Mouse (Mus musculus): ENCODE measurements at regions not wholly inside any gene's neighbourhood (a gene's known extent, or its start where the extent isn't known, plus 50 kb on each side); places are given as distances from the start of the nearest gene placed in this dataset.

DNA sequence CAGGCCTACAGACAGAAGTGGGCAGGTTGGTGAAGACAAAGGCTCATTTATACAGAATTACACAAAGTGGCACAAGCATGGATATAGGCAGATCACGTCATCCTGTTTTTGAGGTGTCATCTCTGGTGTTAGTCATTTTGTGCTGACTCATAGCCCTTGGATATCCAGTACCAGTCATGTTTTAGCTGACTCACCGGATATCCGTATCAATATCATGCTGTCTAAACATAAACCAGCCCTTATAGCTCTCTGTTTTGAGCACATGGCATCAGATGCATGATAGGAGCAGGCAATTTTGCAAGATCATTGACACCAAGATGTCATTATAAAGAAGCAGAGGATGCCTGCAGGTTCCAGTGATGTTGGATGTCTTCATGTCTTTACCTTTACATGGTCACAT lies 97.5 kb upstream of the Mki67 start:
- WGBS: 91% methylated on average over 3 of the region's 3 CpGs
- no peak overlapping the region for H3K4me3 ChIP-seq (replicated peaks; ENCODE audit: extremely low read depth, low read depth, low read length)
- H3K4me1 ChIP-seq (ENCODE audit: control insufficient read depth, insufficient read depth, low read length): no peaks in the 10 kb centered on the region
- no peak for TF ChIP-seq POLR2A (IDR thresholded peaks at IDR 0.05; ENCODE audit: borderline replicate concordance, extremely low read depth, low read depth, low read length)
- no peak for TF ChIP-seq CTCF (IDR thresholded peaks at IDR 0.05; ENCODE audit: insufficient read depth, low read length)
- no peak for DNase-seq

GRCm38 (mm10) chr7:135816191-135816590 lies 100.0 kb upstream of the Mki67 start:
- DNase-seq: no peak
- no peaks in the 10 kb centered on the region for H3K4me1 ChIP-seq (ENCODE audit: control insufficient read depth, insufficient read depth, low read length)
- no peak overlapping the region for H3K4me3 ChIP-seq (replicated peaks; ENCODE audit: extremely low read depth, low read depth, low read length)
- no peak for TF ChIP-seq POLR2A (IDR thresholded peaks at IDR 0.05; ENCODE audit: borderline replicate concordance, extremely low read depth, low read depth, low read length)
- no peak for TF ChIP-seq CTCF (IDR thresholded peaks at IDR 0.05; ENCODE audit: insufficient read depth, low read length)
- 91% methylated on average over 3 of the region's 3 CpGs for WGBS

GRCm38 (mm10) chr7:135817868-135818267 lies 101.7 kb upstream of the Mki67 start:
- no peak for DNase-seq
- H3K4me3 ChIP-seq (replicated peaks; ENCODE audit: extremely low read depth, low read depth, low read length): no peak overlapping the region
- 53% methylated on average over 3 of the region's 3 CpGs for WGBS
- no peaks in the 10 kb centered on the region for H3K4me1 ChIP-seq (ENCODE audit: control insufficient read depth, insufficient read depth, low read length)
- TF ChIP-seq POLR2A (IDR thresholded peaks at IDR 0.05; ENCODE audit: borderline replicate concordance, extremely low read depth, low read depth, low read length) (no peak), CTCF (IDR thresholded peaks at IDR 0.05; ENCODE audit: insufficient read depth, low read length) (no peak)

- Histone ChIP-seq H3K4me1 (ENCODE audit: control insufficient read depth, insufficient read depth, low read length) (no peaks in the 10 kb centered on the region), H3K4me3 (replicated peaks; ENCODE audit: extremely low read depth, low read depth, low read length) (no peak overlapping the region)
- no peak for DNase-seq
- no peak for TF ChIP-seq CTCF (IDR thresholded peaks at IDR 0.05; ENCODE audit: insufficient read depth, low read length)
- TF ChIP-seq POLR2A (IDR thresholded peaks at IDR 0.05; ENCODE audit: borderline replicate concordance, extremely low read depth, low read depth, low read length): no peak
- 73% methylated on average over 3 of the region's 3 CpGs for WGBS
These were observed 102.1 kb upstream of the Mki67 start for GRCm38 (mm10) chr7:135818298-135818697.

- TF ChIP-seq POLR2A (IDR thresholded peaks at IDR 0.05; ENCODE audit: borderline replicate concordance, extremely low read depth, low read depth, low read length) (no peak), CTCF (IDR thresholded peaks at IDR 0.05; ENCODE audit: insufficient read depth, low read length) (no peak)
- Histone ChIP-seq H3K4me3 (replicated peaks; ENCODE audit: extremely low read depth, low read depth, low read length) (no peak overlapping the region), H3K4me1 (ENCODE audit: control insufficient read depth, insufficient read depth, low read length) (no peaks in the 10 kb centered on the region)
- no peak for DNase-seq
- 64% methylated on average over 6 of the region's 6 CpGs for WGBS
These were observed 108.0 kb upstream of the Mki67 start for GRCm38 (mm10) chr7:135823884-135824750.

DNA sequence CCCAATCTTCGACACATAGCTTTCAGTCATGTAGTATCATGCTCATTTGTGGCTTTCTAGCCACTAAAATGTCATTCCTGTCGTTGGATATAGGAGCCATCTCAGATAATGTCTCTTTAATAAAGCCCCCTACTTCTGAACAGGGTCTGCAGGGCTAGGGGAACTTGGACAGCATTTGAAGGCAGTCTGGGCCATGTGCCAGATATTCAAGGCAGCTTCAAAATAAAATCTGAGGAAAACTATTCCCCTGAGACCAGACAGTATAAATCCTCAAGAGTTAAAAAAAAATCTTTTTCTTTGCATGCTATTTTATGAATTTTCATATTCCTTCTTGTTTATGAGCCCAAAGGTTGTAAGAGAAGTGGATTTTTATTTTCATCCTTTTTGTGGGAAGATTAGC lies 113.1 kb upstream of the Mki67 start:
- Histone ChIP-seq H3K4me1 (ENCODE audit: control insufficient read depth, insufficient read depth, low read length) (no peaks in the 10 kb centered on the region), H3K4me3 (replicated peaks; ENCODE audit: extremely low read depth, low read depth, low read length) (no peak overlapping the region)
- no peak for DNase-seq
- WGBS: 56% methylated on average over 2 of the region's 2 CpGs
- no peak for TF ChIP-seq CTCF (IDR thresholded peaks at IDR 0.05; ENCODE audit: insufficient read depth, low read length)

DNA sequence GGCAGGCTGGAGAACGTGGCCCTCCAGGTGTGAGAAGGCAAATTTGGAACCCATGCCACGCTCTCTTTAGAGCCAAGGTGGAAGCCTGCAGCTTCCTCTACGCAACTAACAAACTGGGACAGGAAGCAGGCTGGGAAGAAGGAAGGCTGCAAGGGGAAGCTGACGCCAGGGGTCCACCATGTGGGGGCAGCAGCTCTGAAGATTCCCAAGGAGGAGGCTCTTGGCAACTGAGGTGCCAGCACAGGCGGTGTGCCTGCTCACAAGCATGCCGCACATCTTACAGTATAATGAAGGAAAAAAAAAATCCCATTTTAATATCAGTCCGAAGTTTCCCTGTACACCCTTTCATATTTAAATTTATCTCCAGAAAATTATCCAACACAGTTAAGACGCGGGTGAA lies 117.3 kb upstream of the Mki67 start:
- no peaks in the 10 kb centered on the region for H3K4me1 ChIP-seq (ENCODE audit: control insufficient read depth, insufficient read depth, low read length)
- WGBS: 53% methylated on average over 9 of the region's 9 CpGs
- H3K4me3 ChIP-seq (replicated peaks; ENCODE audit: extremely low read depth, low read depth, low read length): no peak overlapping the region
- DNase-seq: no peak
- no peak for TF ChIP-seq CTCF (IDR thresholded peaks at IDR 0.05; ENCODE audit: insufficient read depth, low read length)
- no peak for TF ChIP-seq POLR2A (IDR thresholded peaks at IDR 0.05; ENCODE audit: borderline replicate concordance, extremely low read depth, low read depth, low read length)

GRCm38 (mm10) chr7:135836808-135837733 lies 120.9 kb upstream of the Mki67 start:
- no peak for TF ChIP-seq POLR2A (IDR thresholded peaks at IDR 0.05; ENCODE audit: borderline replicate concordance, extremely low read depth, low read depth, low read length)
- TF ChIP-seq CTCF (IDR thresholded peaks at IDR 0.05; ENCODE audit: insufficient read depth, low read length): peak; percentile 58; the same call in 1 of the 2 replicates
- Histone ChIP-seq H3K4me3 (replicated peaks; ENCODE audit: extremely low read depth, low read depth, low read length) (no peak overlapping the region), H3K4me1 (ENCODE audit: control insufficient read depth, insufficient read depth, low read length) (no peaks in the 10 kb centered on the region)
- DNase-seq: peak; percentile 23
- 39% methylated on average over 12 of the region's 12 CpGs for WGBS

DNA sequence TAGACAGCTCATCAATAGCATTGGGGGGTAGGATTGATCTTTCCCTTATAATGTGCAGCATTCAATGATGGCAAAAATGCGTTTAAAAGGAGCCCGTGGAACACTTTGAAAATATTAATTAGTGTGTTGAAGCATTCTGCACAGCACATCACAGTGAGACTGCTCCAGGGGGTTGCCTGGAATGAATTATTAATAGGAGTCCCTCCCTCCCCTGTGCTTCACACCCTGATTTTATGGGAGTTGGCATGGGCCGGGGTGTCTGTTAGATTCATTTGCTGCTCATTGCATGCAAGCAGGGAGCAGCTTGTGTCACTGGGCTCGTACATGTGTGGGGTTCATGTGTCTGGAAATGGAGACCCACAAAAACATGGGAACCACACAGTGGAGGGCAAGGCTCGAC lies 127.9 kb upstream of the Mki67 start:
- no peak overlapping the region for H3K4me3 ChIP-seq (replicated peaks; ENCODE audit: extremely low read depth, low read depth, low read length)
- no peak for DNase-seq
- WGBS: 84% methylated on average over 5 of the region's 5 CpGs
- no peak for TF ChIP-seq POLR2A (IDR thresholded peaks at IDR 0.05; ENCODE audit: borderline replicate concordance, extremely low read depth, low read depth, low read length)
- TF ChIP-seq CTCF (IDR thresholded peaks at IDR 0.05; ENCODE audit: insufficient read depth, low read length): no peak
- no peaks in the 10 kb centered on the region for H3K4me1 ChIP-seq (ENCODE audit: control insufficient read depth, insufficient read depth, low read length)

All from lung, adult 2 months (tissue).